Mouse (Mus musculus): ENCODE results near the gene Sppl2b. TPM values are rescaled to one million over a fixed set of nuclear protein-coding genes. Genes with fewer than 3 reads are reported as not detected.

Gene Sppl2b
- polyA plus RNA-seq, 1 experiment from 2014 or later = 63.9 TPM

DNA sequence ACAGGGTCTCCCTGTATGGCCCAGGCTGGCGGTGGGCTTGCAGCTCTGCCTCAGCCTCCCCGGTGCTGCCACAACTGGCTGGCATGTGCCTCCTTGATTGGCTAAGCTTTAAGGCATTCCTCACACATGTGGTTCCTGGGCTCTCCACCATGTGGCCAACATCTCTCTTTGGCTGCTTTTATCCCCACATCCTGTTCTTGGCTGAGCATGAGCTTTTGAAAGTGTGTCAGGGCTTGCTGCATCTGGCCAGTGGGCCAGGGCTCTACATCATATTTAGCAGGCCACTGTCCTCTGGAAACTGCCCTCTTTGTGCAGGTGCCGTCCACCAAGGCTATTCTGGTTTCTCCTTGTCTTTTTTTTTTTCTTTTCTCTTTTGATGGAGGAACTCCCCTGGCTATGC, 1.2 kb downstream of the Sppl2b start:
- WGBS (ENCODE audit: insufficient replicate concordance) = 30% methylated on average over 3 of the region's 3 CpGs
- peak overlapping the region; percentile 96 for H3K4me3 ChIP-seq (replicated peaks)
- H3K4me1 ChIP-seq (replicated peaks) = peaks cover 84% of the 10 kb centered on the region
- H3K27me3 ChIP-seq = no peaks in the 10 kb centered on the region
- H3K4me2 ChIP-seq = peak overlapping the region; percentile 93
- H3K36me3 ChIP-seq (replicated peaks) = peaks cover 33% of the 10 kb centered on the region
- peak overlapping the region; percentile 99 for H3K27ac ChIP-seq (replicated peaks)
- ATAC-seq (ENCODE audit: insufficient read depth) = no peak
- no peaks in the 10 kb centered on the region for H3K9me3 ChIP-seq (replicated peaks)
- peak overlapping the region; percentile 95 for H3K9ac ChIP-seq

DNA sequence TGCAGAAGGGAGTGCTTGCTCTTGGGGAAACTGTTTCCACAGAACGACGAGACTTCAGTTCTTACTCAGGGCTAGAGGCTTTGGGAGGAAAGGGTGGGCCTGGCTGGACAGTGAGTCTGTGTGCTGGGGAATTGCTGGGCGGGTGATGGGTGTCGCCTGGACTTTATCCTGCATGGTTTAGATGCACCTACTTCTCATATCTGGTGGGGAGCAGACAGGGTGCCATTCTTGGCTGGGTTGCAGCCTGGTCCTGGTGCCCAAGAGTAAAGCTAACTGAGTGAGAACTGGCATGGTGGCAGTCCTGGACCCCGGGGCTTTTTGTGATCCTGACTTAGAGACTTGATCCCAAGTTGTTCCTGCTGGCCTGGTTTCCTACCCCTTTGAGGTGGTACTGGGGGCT, 1.8 kb downstream of the Sppl2b start:
- ATAC-seq (ENCODE audit: insufficient read depth) = peak; percentile 32
- WGBS (ENCODE audit: insufficient replicate concordance) = 31% methylated on average over 5 of the region's 5 CpGs
- no peaks in the 10 kb centered on the region for H3K27me3 ChIP-seq
- H3K36me3 ChIP-seq (replicated peaks) = peaks cover 33% of the 10 kb centered on the region
- H3K4me2 ChIP-seq = peak overlapping the region; percentile 93
- peaks cover 91% of the 10 kb centered on the region for H3K4me1 ChIP-seq (replicated peaks)
- no peaks in the 10 kb centered on the region for H3K9me3 ChIP-seq (replicated peaks)
- H3K9ac ChIP-seq = peak overlapping the region; percentile 95
- H3K4me3 ChIP-seq (replicated peaks) = peak overlapping the region; percentile 96
- peak overlapping the region; percentile 99 for H3K27ac ChIP-seq (replicated peaks)

DNA sequence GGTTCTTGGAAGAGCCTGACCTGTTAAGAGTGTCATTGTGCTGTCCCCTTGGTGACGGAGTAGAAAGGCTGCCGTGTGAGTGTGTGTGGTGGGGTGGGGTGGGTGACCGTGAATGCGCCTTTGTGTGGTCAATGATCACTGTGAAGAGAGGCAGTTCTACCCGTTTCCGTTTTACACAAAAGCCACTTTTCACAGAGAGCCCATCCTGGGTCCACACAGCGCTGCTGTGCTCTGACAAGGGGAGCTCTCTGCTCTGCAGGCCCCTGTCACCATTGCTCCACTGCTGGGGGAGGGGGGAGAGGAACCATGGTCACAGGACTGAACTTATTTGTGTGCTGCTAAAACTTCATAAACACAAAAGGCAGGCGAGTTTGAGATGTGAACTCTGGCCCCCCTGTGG, 2.3 kb downstream of the Sppl2b start:
- no peak for ATAC-seq (ENCODE audit: insufficient read depth)
- peaks cover 91% of the 10 kb centered on the region for H3K4me1 ChIP-seq (replicated peaks)

DNA sequence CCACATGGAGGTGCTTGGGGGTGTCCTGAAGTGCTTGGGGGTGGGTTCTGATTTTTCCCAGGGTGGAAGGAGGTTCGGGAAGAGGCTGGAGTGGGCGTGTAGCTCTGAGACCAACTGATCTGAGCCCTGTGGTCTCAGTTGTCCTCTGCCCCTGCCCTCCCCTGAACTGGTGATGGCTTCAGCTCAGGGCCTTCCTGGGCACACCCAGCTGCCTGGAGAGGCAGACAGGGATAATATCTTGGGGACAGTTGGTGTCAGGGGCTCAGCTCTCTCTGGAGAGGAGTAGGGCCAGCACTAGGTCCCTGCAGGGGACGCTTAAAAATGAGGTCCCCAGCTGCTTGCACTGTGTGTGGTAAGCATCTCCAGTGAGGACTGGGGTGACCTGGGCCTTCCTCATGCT, 2.8 kb downstream of the Sppl2b start:
- ATAC-seq (ENCODE audit: insufficient read depth) = peak; percentile 80
- Histone ChIP-seq H3K27ac (replicated peaks) (peak overlapping the region; percentile 99), H3K36me3 (replicated peaks) (peaks cover 35% of the 10 kb centered on the region), H3K4me2 (peak overlapping the region; percentile 93), H3K9ac (peak overlapping the region; percentile 95), H3K27me3 (no peaks in the 10 kb centered on the region), H3K9me3 (replicated peaks) (no peaks in the 10 kb centered on the region), H3K4me1 (replicated peaks) (peaks cover 93% of the 10 kb centered on the region), H3K4me3 (replicated peaks) (peak overlapping the region; percentile 96)
- 19% methylated on average over 3 of the region's 3 CpGs for WGBS (ENCODE audit: insufficient replicate concordance)

More for the DNA sequence above, 2.3 kb downstream of the Sppl2b start:
- H3K9me3 ChIP-seq (replicated peaks) = no peaks in the 10 kb centered on the region
- WGBS (ENCODE audit: insufficient replicate concordance) = 28% methylated on average over 8 of the region's 8 CpGs
- peak overlapping the region; percentile 99 for H3K27ac ChIP-seq (replicated peaks)
- peak overlapping the region; percentile 95 for H3K9ac ChIP-seq
- H3K4me2 ChIP-seq = peak overlapping the region; percentile 93
- H3K4me3 ChIP-seq (replicated peaks) = peak overlapping the region; percentile 96
- no peaks in the 10 kb centered on the region for H3K27me3 ChIP-seq
- H3K36me3 ChIP-seq (replicated peaks) = peaks cover 33% of the 10 kb centered on the region

DNA sequence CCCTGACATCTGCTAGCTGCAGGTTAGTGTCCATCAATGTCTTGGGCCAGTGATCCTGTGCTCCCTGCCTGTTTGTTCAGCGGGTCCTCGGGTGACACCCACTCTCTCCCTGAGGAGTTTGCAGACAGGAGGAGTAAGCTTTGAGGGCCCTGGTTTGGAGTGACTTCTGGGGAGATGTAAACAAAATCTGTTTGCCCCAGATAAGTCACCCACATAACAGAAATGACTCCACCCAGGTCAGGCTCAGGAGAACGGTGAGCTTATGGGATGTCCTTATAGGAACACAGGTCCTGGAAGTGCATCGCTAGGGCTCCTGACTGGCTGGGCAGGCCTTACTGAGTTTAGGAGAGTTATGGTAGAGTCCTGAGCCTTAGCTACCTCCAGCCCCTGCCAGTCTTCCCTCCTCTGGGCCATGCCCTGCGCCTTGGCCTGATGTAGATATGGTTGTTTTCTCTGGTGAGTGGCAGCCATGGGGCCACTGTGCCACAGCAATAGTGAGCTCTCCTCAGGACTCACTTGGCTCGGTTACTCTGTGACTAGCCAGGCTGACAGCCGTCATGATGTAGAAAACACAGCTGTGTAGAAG, 3.4 kb downstream of the Sppl2b start:
- 15% methylated on average over 7 of the region's 7 CpGs for WGBS (ENCODE audit: insufficient replicate concordance)
- peak overlapping the region; percentile 95 for H3K9ac ChIP-seq
- peaks cover 94% of the 10 kb centered on the region for H3K4me1 ChIP-seq (replicated peaks)
- H3K27me3 ChIP-seq = no peaks in the 10 kb centered on the region
- peak overlapping the region; percentile 96 for H3K4me3 ChIP-seq (replicated peaks)
- peak overlapping the region; percentile 99 for H3K27ac ChIP-seq (replicated peaks)
- ATAC-seq (ENCODE audit: insufficient read depth) = peak; percentile 86
- peak overlapping the region; percentile 93 for H3K4me2 ChIP-seq
- peaks cover 35% of the 10 kb centered on the region for H3K36me3 ChIP-seq (replicated peaks)
- no peaks in the 10 kb centered on the region for H3K9me3 ChIP-seq (replicated peaks)

DNA sequence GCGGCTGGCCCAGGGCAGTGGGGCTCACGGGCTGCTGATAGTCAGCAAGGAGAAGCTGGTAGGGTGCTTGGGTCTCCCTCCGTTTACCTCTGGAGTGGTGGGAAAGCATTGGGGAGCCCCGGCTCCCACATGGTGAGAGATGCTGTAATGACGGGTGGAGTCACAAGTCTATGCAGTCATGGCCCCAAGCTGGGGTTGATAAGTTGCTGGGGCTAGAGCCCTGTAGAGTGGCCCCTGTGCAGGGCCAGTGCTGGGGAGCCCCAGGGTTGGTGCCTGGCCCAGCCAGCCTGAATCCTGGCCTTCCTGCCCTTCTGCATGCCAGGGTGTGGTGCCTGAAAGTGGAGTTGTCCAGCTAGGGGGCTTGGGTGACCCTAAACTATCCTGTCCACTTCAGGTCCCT, 7.2 kb downstream of the Sppl2b start:
- ATAC-seq (ENCODE audit: insufficient read depth) = peak; percentile 19; the same call in 1 of the 2 replicates
- H3K36me3 ChIP-seq (replicated peaks) = peaks cover 70% of the 10 kb centered on the region
- H3K27me3 ChIP-seq = no peaks in the 10 kb centered on the region
- peak overlapping the region; percentile 50; the same call in 1 of the 2 replicates for H3K9ac ChIP-seq
- H3K4me3 ChIP-seq (replicated peaks) = peak overlapping the region; percentile 20
- WGBS (ENCODE audit: insufficient replicate concordance) = 65% methylated on average over 5 of the region's 5 CpGs
- H3K4me2 ChIP-seq = peak overlapping the region; percentile 55
- H3K9me3 ChIP-seq (replicated peaks) = no peaks in the 10 kb centered on the region
- peak overlapping the region; percentile 90 for H3K27ac ChIP-seq (replicated peaks)
- H3K4me1 ChIP-seq (replicated peaks) = peaks cover 71% of the 10 kb centered on the region

DNA sequence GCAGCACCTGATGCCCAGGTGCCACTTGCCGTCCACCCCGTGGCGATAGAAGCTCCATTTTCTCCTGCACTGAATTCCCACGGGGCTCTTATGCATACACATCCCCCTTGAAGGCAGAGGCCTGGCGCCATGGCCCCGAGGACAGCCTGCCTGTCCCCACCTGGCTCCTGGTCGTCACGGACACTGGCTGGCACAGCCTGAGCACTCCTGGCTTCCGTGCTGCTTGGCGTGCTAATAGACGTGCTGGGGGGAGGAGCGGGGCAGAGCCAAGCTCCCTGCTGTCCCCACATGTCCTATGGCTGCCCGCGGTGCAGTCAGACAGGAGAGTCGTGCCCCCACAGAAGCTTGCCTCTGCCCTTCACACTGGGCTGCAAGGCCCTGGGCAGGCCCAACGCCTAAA, 9.4 kb downstream of the Sppl2b start:
- Histone ChIP-seq H3K9ac (no peak overlapping the region), H3K9me3 (replicated peaks) (no peaks in the 10 kb centered on the region), H3K4me1 (replicated peaks) (peaks cover 51% of the 10 kb centered on the region), H3K27me3 (no peaks in the 10 kb centered on the region), H3K4me3 (replicated peaks) (no peak overlapping the region), H3K27ac (replicated peaks) (peak overlapping the region; percentile 90; the same call in 1 of the 2 replicates), H3K36me3 (replicated peaks) (peaks cover 86% of the 10 kb centered on the region), H3K4me2 (no peak overlapping the region)
- ATAC-seq (ENCODE audit: insufficient read depth) = no peak
- 93% methylated on average over 16 of the region's 16 CpGs for WGBS (ENCODE audit: insufficient replicate concordance)

DNA sequence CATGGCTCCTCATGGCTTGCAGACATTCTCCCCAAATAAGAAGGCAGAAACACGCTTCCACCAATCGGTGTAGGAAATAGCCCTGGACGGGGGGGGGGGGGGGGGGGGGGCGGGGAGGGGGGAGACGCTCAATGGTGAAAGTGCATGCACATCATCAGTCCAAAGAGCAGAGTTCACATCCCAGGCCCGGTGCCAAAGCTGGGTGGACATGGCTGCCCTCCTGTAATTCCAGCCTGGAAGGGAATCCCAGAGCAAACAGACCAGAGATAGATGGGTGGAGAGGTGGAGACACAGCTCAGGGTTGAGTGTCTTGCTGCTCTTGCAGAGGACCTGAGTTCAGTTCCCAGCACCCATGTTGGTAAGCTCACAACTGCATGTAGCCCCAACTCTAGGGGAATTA, 15.9 kb downstream of the Sppl2b start:
- Histone ChIP-seq H3K4me2 (no peak overlapping the region), H3K4me1 (replicated peaks) (peaks cover 18% of the 10 kb centered on the region), H3K27ac (replicated peaks) (no peak overlapping the region), H3K27me3 (peaks cover 17% of the 10 kb centered on the region), H3K9ac (no peak overlapping the region), H3K36me3 (replicated peaks) (peaks cover 29% of the 10 kb centered on the region), H3K9me3 (replicated peaks) (no peaks in the 10 kb centered on the region), H3K4me3 (replicated peaks) (no peak overlapping the region)
- WGBS (ENCODE audit: insufficient replicate concordance) = 51% methylated on average over 5 of the region's 6 CpGs
- no peak for ATAC-seq (ENCODE audit: insufficient read depth)

DNA sequence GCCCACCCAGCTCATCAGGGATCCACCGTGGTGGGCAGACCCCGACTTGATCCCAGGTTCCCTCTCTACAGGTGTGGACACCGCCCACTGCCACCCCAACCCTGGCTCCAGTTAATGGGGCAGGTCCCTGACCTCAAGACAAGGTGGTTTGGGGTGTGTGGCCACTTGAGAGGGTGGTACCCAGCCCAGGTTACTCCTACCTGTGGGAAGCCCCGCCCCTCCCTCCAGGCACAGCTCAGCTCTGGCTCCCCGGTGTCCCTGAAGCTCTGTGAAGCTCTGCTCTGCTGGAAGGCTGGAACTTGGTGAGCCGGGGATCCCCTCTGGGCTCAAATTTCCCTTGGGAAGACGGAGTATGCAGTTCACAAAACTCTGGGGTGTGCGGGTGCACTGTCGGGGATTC, 16.5 kb downstream of the Sppl2b start, which contains the start of gene Tmprss9:
Tmprss9 (plus strand) TSS at position 268 of the 400 bp plus-strand sequence.
- no peaks in the 10 kb centered on the region for H3K9me3 ChIP-seq (replicated peaks)
- H3K4me3 ChIP-seq (replicated peaks) = no peak within 1 kb of the TSS
- no peak within 1 kb of the TSS for H3K9ac ChIP-seq
- H3K27me3 ChIP-seq = peaks cover 17% of the 10 kb centered on the region
- 31% methylated on average over 9 of the region's 9 CpGs for WGBS (ENCODE audit: insufficient replicate concordance)
- no peak; the same call in 1 of the 2 replicates for ATAC-seq (ENCODE audit: insufficient read depth)
- H3K36me3 ChIP-seq (replicated peaks) = peaks cover 23% of the 10 kb centered on the region
- no peak within 1 kb of the TSS for H3K4me2 ChIP-seq
- no peak within 1 kb of the TSS for H3K27ac ChIP-seq (replicated peaks)
- H3K4me1 ChIP-seq (replicated peaks) = peaks cover 24% of the 10 kb centered on the region

DNA sequence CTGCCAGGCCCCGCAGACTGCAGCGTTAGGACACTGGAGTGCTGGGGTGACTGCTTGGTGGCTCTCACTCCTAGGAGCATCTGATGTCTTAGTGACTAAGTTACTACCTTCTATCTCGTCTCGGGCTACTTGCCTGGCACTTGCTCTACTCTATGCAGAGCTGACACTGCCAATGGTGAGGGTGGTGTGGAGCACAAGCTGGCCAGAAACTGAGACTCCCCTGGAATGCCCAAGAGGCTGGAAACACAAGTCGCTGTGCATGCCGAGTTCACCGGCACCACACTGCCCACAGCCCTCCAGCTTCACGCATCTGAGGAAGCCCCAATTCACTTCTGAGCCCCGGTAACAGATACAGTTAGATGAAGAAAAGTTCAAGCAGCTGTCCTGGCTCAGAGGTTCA, 19.0 kb downstream of the Sppl2b start:
- Histone ChIP-seq H3K4me2 (no peak overlapping the region), H3K9me3 (replicated peaks) (no peaks in the 10 kb centered on the region), H3K36me3 (replicated peaks) (no peaks in the 10 kb centered on the region), H3K4me1 (replicated peaks) (peaks cover 44% of the 10 kb centered on the region), H3K27ac (replicated peaks) (no peak overlapping the region; the same call in 1 of the 2 replicates), H3K9ac (no peak overlapping the region), H3K4me3 (replicated peaks) (no peak overlapping the region), H3K27me3 (peaks cover 17% of the 10 kb centered on the region)
- ATAC-seq (ENCODE audit: insufficient read depth) = no peak
- WGBS (ENCODE audit: insufficient replicate concordance) = 71% methylated on average over 9 of the region's 9 CpGs

DNA sequence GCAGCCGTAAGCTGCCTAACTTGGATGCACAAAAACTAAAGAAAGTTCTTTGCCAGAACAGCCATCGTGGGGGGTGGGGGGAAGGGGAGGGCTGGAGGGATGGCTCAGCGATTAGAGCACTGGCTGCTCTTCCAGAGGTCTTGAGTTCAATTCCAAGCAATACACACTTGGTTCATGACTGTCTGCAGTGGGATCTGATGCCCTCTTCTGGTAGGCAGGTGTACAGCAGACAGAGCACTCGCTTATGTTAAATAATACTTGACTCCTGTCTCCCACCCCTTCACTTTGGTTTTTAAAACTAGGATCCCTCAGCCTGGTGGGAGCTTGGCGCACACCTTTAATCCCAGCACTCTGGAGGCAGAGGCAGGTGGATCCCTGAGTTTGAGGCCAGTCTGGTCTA, 21.0 kb downstream of the Sppl2b start:
- H3K27ac ChIP-seq (replicated peaks) = peak overlapping the region; percentile 68; the same call in 1 of the 2 replicates
- ATAC-seq (ENCODE audit: insufficient read depth) = no peak
- no peak overlapping the region for H3K4me3 ChIP-seq (replicated peaks)
- peaks cover 17% of the 10 kb centered on the region for H3K27me3 ChIP-seq
- 0 out of 2 replicates have a peak overlapping the region, but pooled peaks have one; percentile 35 for H3K9ac ChIP-seq
- H3K4me2 ChIP-seq = no peak overlapping the region
- H3K9me3 ChIP-seq (replicated peaks) = no peaks in the 10 kb centered on the region
- 23% methylated on average over 5 of the region's 5 CpGs for WGBS (ENCODE audit: insufficient replicate concordance)
- peaks cover 64% of the 10 kb centered on the region for H3K4me1 ChIP-seq (replicated peaks)
- no peaks in the 10 kb centered on the region for H3K36me3 ChIP-seq (replicated peaks)
